Mouse (Mus musculus): ENCODE measurements around the gene Mynn.
"Not testable (repeated sequence)": the region's sequence is repeated elsewhere in the genome, so short reads cannot be mapped to it uniquely, and the experiment has no call there.

The Mynn gene

DNA sequence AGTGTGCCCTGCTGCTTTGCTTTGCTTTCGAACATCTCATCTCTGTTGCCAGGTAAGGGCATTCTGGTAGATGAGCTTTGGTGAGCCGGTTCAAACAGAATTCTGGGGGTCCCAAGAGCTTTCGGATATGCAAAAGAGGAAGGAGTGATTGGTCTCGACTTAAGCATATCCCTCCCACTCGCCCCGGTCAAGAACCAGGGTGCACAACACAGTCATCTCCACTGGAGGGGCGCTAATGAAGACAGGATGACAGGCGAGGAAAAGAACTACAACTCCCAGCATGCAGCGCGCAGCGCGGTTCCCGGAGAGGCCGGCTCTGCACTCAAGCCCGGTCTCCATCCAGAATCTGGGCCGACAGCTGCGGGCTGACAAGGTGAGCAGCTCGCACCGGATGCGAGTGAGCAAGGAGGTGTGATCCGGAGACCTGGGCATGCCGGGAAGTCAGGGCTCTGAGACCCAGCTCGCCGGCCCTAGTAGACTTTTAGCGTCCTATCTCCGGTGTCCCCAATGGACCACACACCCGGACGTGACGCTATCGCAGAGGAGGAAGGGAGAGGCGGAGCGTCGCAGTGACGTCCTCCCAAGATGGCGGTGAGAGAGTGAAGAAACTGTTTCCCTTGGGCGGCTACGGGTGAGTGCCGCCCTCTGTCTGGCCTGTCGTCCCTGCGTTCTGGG, at the start of gene Mynn:
Gene Mynn (plus strand): TSS at position 1 of the 675 bp plus-strand sequence.
- in situ Hi-C loops (cut with MboI; ENCODE audit: unreplicated experiment in 2 of 2): loop anchor here (5.0 to 25.0 kb wide), 3 partner anchors 190 to 1910 kb away; partner anchors contain the start of genes Pik3ca (in 1 of the 2), Sec62 (in 1 of the 2) and Zfp639 (in 1 of the 2)

- in situ Hi-C loops (cut with MboI; ENCODE audit: unreplicated experiment in 2 of 2): no loop called here
Observed at GRCm38 (mm10) chr3:30553741-30554140, 48.1 kb upstream of the Mynn start.

DNA sequence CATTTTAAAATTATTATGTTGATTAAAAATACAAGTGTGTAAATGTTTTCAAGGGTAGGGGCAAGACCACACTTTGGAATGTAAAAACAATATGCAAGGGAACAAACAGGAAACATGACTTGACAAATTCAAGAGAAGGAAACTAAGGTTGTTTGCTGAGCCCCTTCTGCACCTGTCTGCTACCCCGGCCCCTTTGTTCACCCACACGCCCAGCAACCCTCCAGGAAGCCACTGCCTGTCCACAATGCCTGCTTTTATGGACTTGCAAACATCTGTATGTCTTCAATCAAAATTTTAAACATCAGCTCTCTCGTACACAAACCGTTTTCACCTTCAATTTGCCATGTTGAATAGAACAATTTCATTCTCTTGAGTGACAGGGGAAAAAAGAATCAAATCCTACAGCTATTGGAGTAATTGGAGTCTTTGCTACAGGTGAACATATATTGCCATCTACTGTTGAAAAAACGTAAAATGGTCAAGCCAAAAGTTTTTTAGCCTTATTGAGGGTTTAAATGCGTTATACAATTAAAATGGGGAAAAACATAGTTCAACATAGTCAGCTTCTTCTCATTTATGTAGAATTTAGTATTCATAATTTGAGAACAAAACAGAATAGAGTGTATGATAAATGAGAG, 41.1 kb upstream of the Mynn start:
- in situ Hi-C loops (cut with MboI; ENCODE audit: unreplicated experiment in 2 of 2): no loop called here

DNA sequence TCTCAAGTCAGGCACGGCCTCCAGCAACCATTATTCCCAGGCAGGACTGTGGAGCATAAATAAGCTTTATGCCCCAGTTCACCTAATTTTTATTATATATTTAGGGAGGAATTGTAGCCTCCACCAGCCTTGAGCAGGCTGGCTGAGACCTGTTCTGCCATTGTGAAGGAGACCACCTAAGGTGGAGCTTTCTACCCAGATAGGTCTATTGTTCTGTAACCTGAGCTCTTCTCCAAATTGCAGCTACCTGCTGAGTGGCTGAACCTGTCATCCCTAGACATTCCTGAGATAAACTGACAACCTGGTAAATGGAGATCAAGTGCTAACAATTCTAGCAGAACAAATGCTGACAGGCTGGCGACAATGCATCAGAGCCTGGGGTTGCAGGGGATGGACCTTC, 35.5 kb upstream of the Mynn start:
- in situ Hi-C loops (cut with MboI; ENCODE audit: unreplicated experiment in 2 of 2): not testable (repeated sequence)

DNA sequence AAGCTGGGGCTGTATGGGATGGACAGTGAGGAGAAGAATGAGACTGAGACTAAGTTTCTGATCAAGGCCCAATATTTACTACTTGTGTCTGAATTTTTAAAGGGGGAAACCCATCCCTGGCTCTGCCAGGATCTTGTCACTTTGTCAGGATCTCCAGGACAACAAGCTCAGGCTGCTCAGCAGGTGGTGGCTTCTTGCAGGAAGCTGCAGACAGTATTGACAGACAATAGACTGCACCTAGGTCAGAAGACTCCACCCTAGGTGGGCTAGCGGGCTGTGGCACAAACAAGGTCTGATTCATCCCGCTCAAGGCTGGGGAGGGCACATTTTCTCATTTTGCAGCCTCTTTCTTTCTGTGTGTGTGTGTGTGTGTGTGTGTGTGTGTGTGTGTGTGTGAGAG, 28.3 kb upstream of the Mynn start:
- in situ Hi-C loops (cut with MboI; ENCODE audit: unreplicated experiment in 2 of 2): no loop called here

GRCm38 (mm10) chr3:30588865-30589264, 13.0 kb upstream of the Mynn start:
- in situ Hi-C loops (cut with MboI; ENCODE audit: unreplicated experiment in 2 of 2): loop anchor here (5.0 to 25.0 kb wide), 4 partner anchors 1013 to 1777 kb away; partner anchors contain the start of gene Rpl22l1 (in 2 of the 2)

- in situ Hi-C loops (cut with MboI; ENCODE audit: unreplicated experiment in 2 of 2): loop anchor here (5.0 to 25.0 kb wide), 8 partner anchors 375 to 1780 kb away; partner anchors contain the start of genes Rpl22l1 (in 2 of the 2) and Phc3 (in 1 of the 2)
Observed at GRCm38 (mm10) chr3:30592418-30592853, 9.4 kb upstream of the Mynn start.

DNA sequence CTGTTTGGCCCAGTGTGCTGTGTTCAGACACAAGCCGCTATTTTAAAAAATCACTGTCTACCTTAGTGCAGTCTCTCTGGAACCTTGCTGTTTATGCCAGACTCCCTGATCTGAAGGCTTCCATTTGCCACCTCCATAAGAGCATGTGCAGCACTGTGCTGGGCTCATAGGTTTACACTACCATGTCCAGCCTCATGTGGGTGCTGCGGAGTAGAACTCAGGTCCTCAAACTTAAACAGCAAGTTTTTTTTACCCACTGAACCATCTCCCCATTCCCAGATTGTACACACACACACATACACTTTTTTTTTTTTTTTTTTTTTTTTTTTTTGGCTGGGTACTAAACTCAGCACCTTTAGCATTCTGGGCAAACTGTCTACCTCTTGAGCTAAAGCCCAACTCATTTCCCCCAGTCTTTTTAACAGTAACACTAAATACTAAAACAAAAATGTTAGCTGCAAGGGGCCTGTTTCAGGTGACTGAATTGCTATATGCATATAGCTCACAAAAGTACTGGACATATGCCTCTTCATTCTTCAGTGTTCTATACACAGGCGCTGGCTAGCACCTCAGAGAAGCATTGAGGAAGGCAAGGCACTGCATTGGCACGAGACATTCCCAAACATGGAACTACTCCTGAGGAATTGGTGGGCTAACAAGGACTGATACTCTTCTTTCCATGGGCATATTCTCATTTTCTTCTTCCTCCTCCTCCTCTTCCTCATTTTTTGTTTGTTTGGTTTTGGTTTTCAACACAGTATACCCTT, 8.0 kb upstream of the Mynn start:
- in situ Hi-C loops (cut with MboI; ENCODE audit: unreplicated experiment in 2 of 2): loop anchor here (5.0 to 25.0 kb wide), 8 partner anchors 373 to 1782 kb away; partner anchors contain the start of genes Rpl22l1 (in 2 of the 2) and Phc3 (in 1 of the 2)

- in situ Hi-C loops (cut with MboI; ENCODE audit: unreplicated experiment in 2 of 2): loop anchor here (5.0 to 25.0 kb wide), 6 partner anchors 197 to 1783 kb away; partner anchors contain the start of genes Rpl22l1 (in 2 of the 2) and Sec62 (in 1 of the 2)
Observed at GRCm38 (mm10) chr3:30595111-30595832, 6.6 kb upstream of the Mynn start.

DNA sequence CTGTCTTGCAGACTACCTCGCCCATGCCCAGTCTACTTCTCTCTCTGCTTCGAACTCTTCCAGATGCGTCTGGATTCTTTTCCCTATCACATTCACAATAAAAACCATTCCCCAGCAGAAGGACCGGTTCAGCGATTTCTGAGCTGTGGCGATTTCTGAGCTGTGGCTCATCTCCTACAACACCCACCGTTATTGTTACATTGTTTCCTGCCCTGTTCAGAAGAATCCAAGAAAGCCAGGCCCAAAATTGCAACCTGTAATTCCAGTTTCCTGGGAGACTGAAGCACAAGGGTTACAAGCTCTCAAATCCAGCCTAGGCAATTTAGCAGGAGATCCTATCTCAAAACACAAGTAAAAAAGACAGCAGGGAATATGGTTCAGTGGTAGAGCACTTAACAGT, 4.6 kb upstream of the Mynn start:
- in situ Hi-C loops (cut with MboI; ENCODE audit: unreplicated experiment in 2 of 2): loop anchor here (5.0 to 25.0 kb wide), 6 partner anchors 195 to 1785 kb away; partner anchors contain the start of genes Rpl22l1 (in 2 of the 2) and Sec62 (in 1 of the 2)

GRCm38 (mm10) chr3:30599711-30600545, 1.9 kb upstream of the Mynn start, which contains the start of gene Actrt3:
TSS of gene Actrt3 (minus strand) at chr3:30599939.
- in situ Hi-C loops (cut with MboI; ENCODE audit: unreplicated experiment in 2 of 2): loop anchor here (5.0 to 25.0 kb wide), 8 partner anchors 192 to 1912 kb away; partner anchors contain the start of genes Rpl22l1 (in 2 of the 2), Sec62 (in 2 of the 2), Pik3ca (in 1 of the 2) and Zfp639 (in 1 of the 2)

DNA sequence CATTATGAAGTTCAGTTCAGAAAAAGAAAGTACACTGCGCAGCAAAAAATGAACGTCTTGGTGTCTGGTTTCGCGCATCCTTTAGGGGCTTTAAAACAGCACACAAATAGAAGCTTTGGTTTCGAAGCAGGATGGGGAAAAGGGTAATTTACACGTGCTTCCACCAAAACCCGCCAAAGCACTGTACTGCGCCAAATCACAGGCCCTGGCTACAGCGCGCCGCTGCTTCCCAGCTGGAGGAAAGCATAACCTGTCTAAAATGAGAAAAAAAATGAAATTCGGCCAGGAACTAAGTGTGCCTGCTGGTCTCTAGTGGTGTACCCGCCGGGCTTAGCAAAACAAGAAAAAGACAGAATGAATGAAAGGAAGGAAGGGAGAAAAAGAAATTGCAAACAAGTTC, 1.1 kb upstream of the Mynn start:
- in situ Hi-C loops (cut with MboI; ENCODE audit: unreplicated experiment in 2 of 2): loop anchor here (5.0 to 25.0 kb wide), 3 partner anchors 192 to 1912 kb away; partner anchors contain the start of genes Pik3ca (in 1 of the 2), Sec62 (in 1 of the 2) and Zfp639 (in 1 of the 2)

DNA sequence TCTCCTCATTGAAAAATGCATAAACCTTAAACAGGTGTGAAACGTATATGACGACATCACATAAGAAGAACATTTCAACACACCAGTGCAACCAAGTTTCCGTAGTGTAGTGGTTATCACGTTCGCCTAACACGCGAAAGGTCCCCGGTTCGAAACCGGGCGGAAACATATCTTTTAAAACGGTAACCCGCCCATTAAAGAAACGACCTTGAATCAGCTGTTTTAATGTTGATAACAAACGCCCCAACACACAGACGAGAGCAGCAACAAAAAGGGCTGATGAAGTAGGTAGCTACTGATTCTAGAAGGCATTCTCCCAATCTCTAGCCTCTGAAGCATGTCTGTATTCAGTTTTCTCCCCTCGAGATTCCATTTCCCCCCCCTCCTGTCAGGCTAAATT, 690 bp upstream of the Mynn start:
- in situ Hi-C loops (cut with MboI; ENCODE audit: unreplicated experiment in 2 of 2): loop anchor here (5.0 to 25.0 kb wide), 3 partner anchors 191 to 1911 kb away; partner anchors contain the start of genes Pik3ca (in 1 of the 2), Sec62 (in 1 of the 2) and Zfp639 (in 1 of the 2)

DNA sequence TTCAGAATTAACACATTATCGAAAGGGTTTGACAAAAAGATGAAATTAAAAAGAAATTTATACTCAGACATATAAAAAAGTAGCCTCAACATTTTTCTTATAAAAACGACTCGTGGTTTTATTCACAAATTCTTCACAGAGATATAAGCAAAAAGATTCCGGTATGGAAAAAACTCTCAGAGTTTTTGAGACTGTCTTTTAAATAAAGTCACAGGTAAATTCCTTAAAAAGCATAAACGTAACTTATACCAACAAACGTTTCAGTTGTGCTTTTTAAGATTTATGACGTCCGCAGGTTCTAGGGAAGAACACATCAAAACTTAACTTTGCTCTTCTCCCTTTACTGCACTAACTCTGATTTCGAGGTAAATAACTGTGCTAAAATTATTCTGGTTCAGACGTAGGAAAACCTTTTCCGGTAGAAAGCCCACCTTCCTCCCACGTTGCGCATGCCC, 228 bp upstream of the Mynn start:
- in situ Hi-C loops (cut with MboI; ENCODE audit: unreplicated experiment in 2 of 2): loop anchor here (5.0 to 25.0 kb wide), 3 partner anchors 191 to 1911 kb away; partner anchors contain the start of genes Pik3ca (in 1 of the 2), Sec62 (in 1 of the 2) and Zfp639 (in 1 of the 2)

DNA sequence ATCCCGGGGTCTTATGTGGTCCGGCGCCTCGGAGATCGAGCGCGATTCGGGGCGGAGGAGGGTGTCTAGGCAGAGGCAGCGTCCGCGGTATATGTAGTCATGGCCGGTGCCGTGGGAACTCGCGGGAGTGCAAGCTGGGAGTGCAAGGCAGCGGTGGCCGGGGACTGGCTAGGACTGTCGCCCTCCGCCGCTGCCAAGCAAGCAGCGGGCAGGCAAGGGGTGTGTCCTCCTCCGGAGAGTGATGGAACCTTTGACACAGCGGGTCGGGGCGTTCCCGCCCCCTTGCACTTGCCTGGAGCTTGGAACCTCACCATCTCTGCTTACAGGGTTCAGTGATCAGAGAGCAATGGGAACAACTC, 854 bp downstream of the Mynn start:
- in situ Hi-C loops (cut with MboI; ENCODE audit: unreplicated experiment in 2 of 2): loop anchor here (5.0 to 25.0 kb wide), 3 partner anchors 190 to 1910 kb away; partner anchors contain the start of genes Pik3ca (in 1 of the 2), Sec62 (in 1 of the 2) and Zfp639 (in 1 of the 2)

- in situ Hi-C loops (cut with MboI; ENCODE audit: unreplicated experiment in 2 of 2): loop anchor here (5.0 to 25.0 kb wide), 3 partner anchors 189 to 1909 kb away; partner anchors contain the start of genes Pik3ca (in 1 of the 2), Sec62 (in 1 of the 2) and Zfp639 (in 1 of the 2)
Observed at GRCm38 (mm10) chr3:30603256-30603655, 1.4 kb downstream of the Mynn start.

DNA sequence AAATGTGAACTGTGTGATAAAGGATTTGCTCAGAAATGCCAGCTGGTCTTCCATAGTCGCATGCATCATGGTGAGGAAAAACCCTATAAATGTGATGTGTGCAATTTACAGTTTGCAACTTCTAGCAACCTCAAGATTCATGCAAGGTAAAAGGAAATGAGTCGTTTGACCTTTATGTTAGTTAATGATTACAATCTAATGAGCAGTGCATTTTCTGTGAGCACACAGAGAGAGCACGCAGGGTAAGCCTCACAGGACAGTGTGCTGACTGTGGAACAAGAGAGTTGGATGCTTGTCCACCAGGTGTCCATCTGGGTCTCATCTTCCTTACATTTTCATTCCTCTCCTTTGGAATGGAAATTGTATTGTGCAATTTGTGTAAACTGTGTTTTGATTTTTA, 7.1 kb downstream of the Mynn start:
- in situ Hi-C loops (cut with MboI; ENCODE audit: unreplicated experiment in 2 of 2): loop anchor here (25.0 kb wide), 2 partner anchors 1778 to 1903 kb away; partner anchors contain the start of genes Pik3ca (in 1 of the 2) and Zfp639 (in 1 of the 2)

GRCm38 (mm10) chr3:30610930-30611329, 9.1 kb downstream of the Mynn start:
- in situ Hi-C loops (cut with MboI; ENCODE audit: unreplicated experiment in 2 of 2): loop anchor here (25.0 kb wide), 2 partner anchors 1776 to 1901 kb away; partner anchors contain the start of genes Pik3ca (in 1 of the 2) and Zfp639 (in 1 of the 2)

Measured in v-Abl transformed pro-B cells (cell line).